Mouse (Mus musculus) thymus, postnatal 36 days (tissue): ENCODE data around the gene Nos1ap.

ENCODE experiments used
- DNase-seq, 2 experiments: peaks; one replicate each; pipeline ENCODE4 v3.0.0; 2022; ENCODE audit warnings: mixed read lengths in 2 of 2

Nos1ap gene

GRCm38 (mm10) chr1:170409091-170409490 is 180.6 kb downstream of the Nos1ap start:
- no peak for DNase-seq

- no peak for DNase-seq
Observed at GRCm38 (mm10) chr1:170406921-170407320, 182.7 kb downstream of the Nos1ap start.

GRCm38 (mm10) chr1:170405152-170405551 is 184.5 kb downstream of the Nos1ap start:
- no peak for DNase-seq

- no peak for DNase-seq
Observed at GRCm38 (mm10) chr1:170402682-170403081, 187.0 kb downstream of the Nos1ap start.

- DNase-seq, result no peak
Observed at GRCm38 (mm10) chr1:170398866-170399265, 190.8 kb downstream of the Nos1ap start.

GRCm38 (mm10) chr1:170395101-170395500 is 194.6 kb downstream of the Nos1ap start:
- no peak for DNase-seq

GRCm38 (mm10) chr1:170394641-170395040 is 195.0 kb downstream of the Nos1ap start:
- no peak for DNase-seq

GRCm38 (mm10) chr1:170392771-170393728 is 196.6 kb downstream of the Nos1ap start:
- DNase-seq, result no peak

GRCm38 (mm10) chr1:170387180-170387912 is 202.3 kb downstream of the Nos1ap start:
- no peak for DNase-seq

GRCm38 (mm10) chr1:170385416-170385815 is 204.2 kb downstream of the Nos1ap start:
- DNase-seq, result no peak

- DNase-seq, result no peak
Observed at GRCm38 (mm10) chr1:170383530-170383929, 206.1 kb downstream of the Nos1ap start.

GRCm38 (mm10) chr1:170381457-170381856 is 208.2 kb downstream of the Nos1ap start:
- no peak for DNase-seq

- no peak for DNase-seq
Observed at GRCm38 (mm10) chr1:170380505-170380904, 209.2 kb downstream of the Nos1ap start.

GRCm38 (mm10) chr1:170375721-170376120 is 213.9 kb downstream of the Nos1ap start:
- DNase-seq, result no peak

GRCm38 (mm10) chr1:170373750-170374149 is 215.9 kb downstream of the Nos1ap start:
- no peak for DNase-seq

GRCm38 (mm10) chr1:170371191-170371792 is 218.4 kb downstream of the Nos1ap start:
- DNase-seq, result no peak

GRCm38 (mm10) chr1:170368864-170369263 is 220.8 kb downstream of the Nos1ap start:
- DNase-seq, result no peak

- no peak for DNase-seq
Observed at GRCm38 (mm10) chr1:170366981-170367700, 222.5 kb downstream of the Nos1ap start.

GRCm38 (mm10) chr1:170363746-170364145 is 225.9 kb downstream of the Nos1ap start:
- no peak for DNase-seq

- no peak for DNase-seq
Observed at GRCm38 (mm10) chr1:170360183-170360915, 229.3 kb downstream of the Nos1ap start.

GRCm38 (mm10) chr1:170353335-170353734 is 236.3 kb downstream of the Nos1ap start:
- no peak for DNase-seq

GRCm38 (mm10) chr1:170351080-170351479 is 238.6 kb downstream of the Nos1ap start:
- DNase-seq, result no peak
